Mouse (Mus musculus) skeletal muscle tissue, adult 2 months (tissue): ENCODE measurements around the gene Stk26.
A peak's percentile ranks its signal among the peaks of the same experiment; 100 is the strongest.

Experiments
- DNase-seq: peaks from one replicate; pipeline ENCODE4 v3.0.0-alpha.2; 2012; ENCODE audit warnings: low read depth, low spot score

The Stk26 gene

GRCm38 (mm10) chrX:50840847-50841560, at the start of gene Stk26:
TSS of gene Stk26 (plus strand) at chrX:50841047.
- peak; percentile 11 for DNase-seq

DNA sequence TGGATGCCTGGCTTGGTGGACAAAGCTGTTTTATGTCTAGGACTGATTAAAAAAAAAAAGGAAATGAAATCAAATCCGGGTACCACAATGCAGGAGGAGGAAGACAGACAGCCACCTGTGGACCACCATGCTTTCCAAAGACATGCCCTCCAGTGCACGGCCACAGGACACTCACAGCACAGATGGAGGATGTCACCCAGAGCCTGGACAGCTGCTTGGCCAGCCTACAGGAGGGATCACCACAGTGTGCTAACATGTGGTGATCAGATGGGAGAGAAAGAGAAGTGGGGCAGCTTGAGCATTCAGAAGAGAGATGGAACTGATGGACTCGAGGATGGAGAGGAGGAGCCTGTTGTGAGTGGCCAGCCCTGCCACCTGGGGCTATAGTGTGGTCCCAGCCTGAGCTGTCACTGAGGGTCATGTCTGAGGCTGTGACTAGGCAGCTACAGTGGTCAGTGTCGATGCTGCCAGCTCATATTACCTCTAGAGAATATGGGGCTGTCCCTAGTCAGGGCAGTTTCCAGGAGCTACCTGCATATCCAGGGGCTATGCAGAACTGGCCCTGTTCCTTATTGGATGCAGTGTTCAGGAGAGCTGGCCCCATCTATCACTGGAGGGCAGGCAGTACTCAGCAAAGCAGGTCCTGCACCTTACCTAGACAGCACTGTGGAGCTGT, 47.7 kb upstream of the Stk26 start:
- DNase-seq, result no peak

DNA sequence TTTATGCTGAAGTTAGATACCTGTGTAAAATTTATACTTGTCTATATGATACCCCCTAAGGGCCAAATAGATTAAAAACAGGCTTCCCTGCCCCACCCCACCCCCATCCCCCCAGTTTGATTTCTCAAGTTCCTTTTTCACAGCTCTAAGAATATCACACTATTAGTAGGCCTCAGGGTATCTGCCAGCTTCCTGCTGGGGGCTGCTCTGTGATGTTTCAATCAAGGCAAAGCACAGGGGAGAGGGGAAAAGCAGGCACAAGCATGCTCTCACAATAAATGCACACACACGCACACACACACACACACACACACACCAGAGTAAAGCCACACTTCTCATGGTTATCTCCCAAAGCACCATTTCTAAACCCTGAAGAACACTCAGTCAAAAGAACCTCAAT, 43.0 kb upstream of the Stk26 start:
- no peak for DNase-seq

- no peak for DNase-seq
These were observed 42.3 kb upstream of the Stk26 start for GRCm38 (mm10) chrX:50798571-50798970.

- no peak for DNase-seq
These were observed 41.1 kb upstream of the Stk26 start for GRCm38 (mm10) chrX:50799656-50800188.

- DNase-seq, result peak; percentile 0
These were observed 35.2 kb upstream of the Stk26 start for GRCm38 (mm10) chrX:50805654-50806053.

GRCm38 (mm10) chrX:50823856-50824255, 17.0 kb upstream of the Stk26 start:
- DNase-seq, result no peak

- DNase-seq, result no peak
These were observed 5.3 kb upstream of the Stk26 start for GRCm38 (mm10) chrX:50835592-50835991.

- DNase-seq, result no peak
These were observed 4.7 kb upstream of the Stk26 start for GRCm38 (mm10) chrX:50836029-50836691.

- no peak for DNase-seq
These were observed 740 bp downstream of the Stk26 start for GRCm38 (mm10) chrX:50841587-50841986.

GRCm38 (mm10) chrX:50842046-50842445, 1.2 kb downstream of the Stk26 start:
- DNase-seq, result no peak

GRCm38 (mm10) chrX:50850428-50851184, 9.8 kb downstream of the Stk26 start:
- no peak for DNase-seq

- no peak for DNase-seq
These were observed 22.9 kb downstream of the Stk26 start for GRCm38 (mm10) chrX:50863771-50864170.

DNA sequence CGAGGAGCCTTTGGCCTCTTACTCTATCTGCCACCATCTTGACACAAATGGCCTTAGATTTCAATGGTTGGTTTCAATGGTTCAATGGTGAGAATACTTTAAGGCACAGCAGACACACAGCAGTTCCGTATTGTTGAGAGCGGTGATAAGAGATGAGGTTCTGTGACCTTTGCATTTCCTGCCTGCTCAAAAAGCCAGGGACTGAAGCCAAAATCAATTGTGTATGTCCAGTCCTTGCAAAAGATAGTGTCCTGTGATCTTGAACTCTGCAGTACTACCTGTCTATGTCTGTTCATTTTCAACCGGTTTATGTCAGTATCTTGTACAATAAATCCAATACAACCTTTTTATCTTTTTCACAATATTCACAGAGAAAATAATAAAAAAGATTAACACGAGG, 23.9 kb downstream of the Stk26 start:
- DNase-seq, result no peak

DNA sequence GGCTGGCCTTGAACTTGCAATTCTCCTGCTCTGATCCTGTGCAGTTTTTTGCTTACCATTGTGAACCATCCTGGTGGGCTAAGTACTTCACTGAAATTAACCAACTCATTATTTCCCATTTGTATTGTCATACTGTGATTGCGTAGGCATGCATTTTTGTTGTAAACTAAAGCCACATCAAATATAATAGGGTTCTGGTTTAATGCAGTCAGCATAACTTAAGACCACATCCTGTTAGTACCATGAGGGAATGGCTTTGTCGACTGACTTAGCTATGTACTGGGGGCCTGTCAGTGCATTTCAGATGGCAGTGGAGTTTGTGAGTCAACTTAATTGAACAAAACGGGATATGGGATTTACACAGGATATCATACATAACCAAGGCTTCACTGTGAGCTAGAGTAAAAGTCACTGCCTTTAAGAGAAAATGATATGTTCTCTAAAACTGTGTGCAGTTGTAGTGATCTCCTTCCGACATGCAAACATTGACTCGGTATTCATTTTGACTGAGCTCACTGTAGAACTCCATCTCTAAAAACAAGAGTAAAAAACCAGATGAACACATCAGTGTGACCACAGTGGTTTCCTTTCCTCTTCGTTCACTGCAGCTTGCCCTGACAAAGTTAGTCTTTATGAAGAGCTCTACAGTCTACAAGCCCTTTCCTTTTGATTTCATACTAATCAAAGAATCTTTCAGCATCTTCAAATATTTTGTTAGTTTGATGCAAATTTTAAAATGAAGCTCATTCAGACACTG, 33.6 kb downstream of the Stk26 start:
- DNase-seq, result no peak

DNA sequence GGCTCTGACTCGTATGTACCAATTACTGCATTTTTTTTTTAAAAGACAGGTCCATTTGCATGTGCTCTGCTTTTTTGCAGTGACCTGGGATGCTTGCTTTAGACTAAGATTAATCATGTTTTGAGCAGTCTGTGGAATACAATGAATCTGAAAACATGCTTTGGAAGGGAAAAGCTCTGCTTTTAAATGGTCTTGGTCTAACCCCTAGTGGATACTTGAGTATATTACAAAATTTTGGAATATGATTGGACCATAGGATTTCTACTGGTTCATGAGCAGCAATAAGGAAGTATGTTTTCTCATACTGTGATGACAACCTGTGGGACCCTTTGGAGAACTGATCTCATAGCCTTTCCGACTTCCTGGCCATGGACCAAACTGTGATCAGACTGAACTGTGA, 47.2 kb downstream of the Stk26 start:
- no peak for DNase-seq

DNA sequence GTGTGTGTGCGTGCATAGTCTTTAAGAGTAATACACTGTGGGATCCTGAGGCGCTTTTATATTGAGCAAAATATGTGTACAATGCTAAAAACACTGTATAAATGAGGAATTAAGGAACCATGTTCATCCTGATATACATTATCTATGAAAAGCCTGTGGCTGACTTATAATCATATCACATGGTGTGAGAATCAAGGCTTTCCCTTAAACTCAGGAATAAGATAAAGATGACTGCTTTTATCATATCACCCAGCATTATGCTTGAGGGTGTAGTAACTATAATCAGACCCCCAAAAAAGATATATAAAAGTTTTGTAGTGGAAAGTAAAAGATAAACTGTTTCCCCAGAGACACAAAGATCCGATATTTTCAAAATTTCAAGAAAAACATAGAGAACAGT, 62.6 kb downstream of the Stk26 start:
- DNase-seq, result no peak

- DNase-seq, result no peak
These were observed 69.1 kb downstream of the Stk26 start for GRCm38 (mm10) chrX:50909915-50910314.

GRCm38 (mm10) chrX:50917389-50917788, 76.5 kb downstream of the Stk26 start:
- DNase-seq, result no peak

DNA sequence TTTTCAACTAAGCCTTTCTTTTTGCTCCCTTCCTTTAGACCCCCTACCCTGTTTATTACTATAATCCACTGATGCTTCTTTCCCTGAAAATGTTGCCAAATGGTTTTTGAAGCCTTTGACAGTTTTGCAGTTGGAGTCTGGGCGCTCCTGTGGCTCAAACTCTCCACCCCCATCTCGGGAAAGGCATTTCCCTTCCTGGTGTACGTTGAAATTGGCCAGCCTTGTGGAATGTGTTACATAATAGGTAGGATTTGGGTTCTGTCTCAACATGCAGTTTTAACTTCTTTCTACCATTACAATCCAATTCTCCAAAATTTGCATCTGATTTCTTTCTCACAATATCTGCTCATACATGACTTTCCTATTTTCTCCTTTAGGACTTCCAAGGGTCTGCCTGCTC, 77.9 kb downstream of the Stk26 start:
- DNase-seq, result no peak
